Mouse (Mus musculus): ENCODE results near the gene Pcx. TPM values are rescaled to one million over a fixed set of nuclear protein-coding genes. Genes with fewer than 3 reads are reported as not detected.

The Pcx gene
- polyA plus RNA-seq, 2 experiments = 16.4 to 25.6 TPM

DNA sequence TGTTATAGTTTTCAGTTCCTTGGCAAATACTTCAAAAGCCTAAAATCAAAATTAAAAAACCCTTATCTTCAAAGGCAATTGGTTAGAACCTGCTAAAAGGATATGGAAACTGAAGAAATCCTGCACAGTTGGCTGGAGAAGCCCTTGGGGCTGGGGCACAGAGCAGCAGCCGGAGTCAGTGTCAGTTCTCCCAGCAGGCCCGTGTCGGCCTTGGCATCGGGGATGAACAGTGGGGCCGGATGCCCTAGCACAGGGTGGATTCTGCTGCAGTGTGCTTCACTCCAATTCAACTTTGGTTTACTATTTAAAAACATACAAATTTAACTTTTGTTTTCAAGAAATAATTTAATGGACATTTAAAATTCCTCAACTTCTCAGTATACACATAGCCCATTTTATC, 147.9 kb downstream of the Pcx start:
- WGBS (ENCODE audit: insufficient replicate concordance) = 84% methylated on average over 5 of the region's 5 CpGs
- no peak overlapping the region for H3K4me2 ChIP-seq (ENCODE audit: low read depth)
- DNase-seq (ENCODE audit: low read depth in 3 of 3, low spot score in 3 of 3) (no peak), ATAC-seq (ENCODE audit: insufficient read depth) (no peak)
- H3K9ac ChIP-seq (replicated peaks) = no peak overlapping the region
- no peaks in the 10 kb centered on the region for H3K9me3 ChIP-seq (ENCODE audit: control insufficient read depth, low read length)
- no peaks in the 10 kb centered on the region for H3K27me3 ChIP-seq (ENCODE audit: control insufficient read depth, insufficient read depth, low read length)
- no peak overlapping the region for H3K4me3 ChIP-seq (ENCODE audit: insufficient read depth in 1 of 2, low read depth in 2 of 2, low read length in 2 of 2)
- H3K36me3 ChIP-seq (replicated peaks; ENCODE audit: control insufficient read depth, insufficient read depth, low read depth) = no peaks in the 10 kb centered on the region
- H3K4me1 ChIP-seq (replicated peaks; ENCODE audit: control insufficient read depth in 2 of 2, insufficient read depth in 2 of 2, low read length in 1 of 2) = no peaks in the 10 kb centered on the region
- no peak overlapping the region for H3K27ac ChIP-seq
- TF ChIP-seq EP300 (IDR thresholded peaks at IDR 0.05; ENCODE audit: low read depth) = no peak
- TF ChIP-seq CTCF (IDR thresholded peaks at IDR 0.05; ENCODE audit: low read depth) = no peak

GRCm38 (mm10) chr19:4666815-4667214, 156.5 kb downstream of the Pcx start:
- Histone ChIP-seq H3K9ac (replicated peaks) (no peak overlapping the region), H3K27ac (no peak overlapping the region), H3K9me3 (ENCODE audit: control insufficient read depth, low read length) (no peaks in the 10 kb centered on the region), H3K4me3 (ENCODE audit: insufficient read depth in 1 of 2, low read depth in 2 of 2, low read length in 2 of 2) (no peak overlapping the region), H3K4me1 (replicated peaks; ENCODE audit: control insufficient read depth in 2 of 2, insufficient read depth in 2 of 2, low read length in 1 of 2) (no peaks in the 10 kb centered on the region), H3K27me3 (ENCODE audit: control insufficient read depth, insufficient read depth, low read length) (no peaks in the 10 kb centered on the region), H3K36me3 (replicated peaks; ENCODE audit: control insufficient read depth, insufficient read depth, low read depth) (no peaks in the 10 kb centered on the region), H3K4me2 (ENCODE audit: low read depth) (no peak overlapping the region)
- TF ChIP-seq CTCF (IDR thresholded peaks at IDR 0.05; ENCODE audit: low read depth) (no peak; the same call in 1 of the 2 replicates), EP300 (IDR thresholded peaks at IDR 0.05; ENCODE audit: low read depth) (no peak)
- DNase-seq (ENCODE audit: low read depth in 3 of 3, low spot score in 3 of 3) (no peak), ATAC-seq (ENCODE audit: insufficient read depth) (no peak)

DNA sequence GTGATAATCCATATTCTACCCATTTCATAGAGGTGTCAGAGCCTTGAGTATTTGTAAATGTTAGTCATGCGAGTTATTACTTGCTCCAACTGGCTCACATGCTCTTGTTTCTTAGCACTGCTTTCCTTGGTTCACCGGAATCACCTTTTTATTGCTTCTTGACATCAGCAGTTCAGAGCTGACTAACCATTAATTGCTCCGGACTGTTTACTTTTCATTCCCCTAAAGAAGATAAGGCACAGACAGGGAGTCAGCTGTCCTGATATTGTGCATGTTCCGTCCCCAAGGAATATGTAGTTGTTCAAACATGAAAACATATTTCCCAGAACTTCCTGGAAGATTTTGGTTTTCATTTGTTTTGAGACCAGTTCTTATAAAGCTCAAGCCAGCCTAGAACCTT, 160.5 kb downstream of the Pcx start:
- Histone ChIP-seq H3K4me3 (ENCODE audit: insufficient read depth in 1 of 2, low read depth in 2 of 2, low read length in 2 of 2) (no peak overlapping the region), H3K9me3 (ENCODE audit: control insufficient read depth, low read length) (no peaks in the 10 kb centered on the region)
- WGBS (ENCODE audit: insufficient replicate concordance) = 54% methylated on average over 4 of the region's 4 CpGs

More for the DNA sequence above, 160.5 kb downstream of the Pcx start:
- Histone ChIP-seq H3K4me1 (replicated peaks; ENCODE audit: control insufficient read depth in 2 of 2, insufficient read depth in 2 of 2, low read length in 1 of 2) (no peaks in the 10 kb centered on the region), H3K36me3 (replicated peaks; ENCODE audit: control insufficient read depth, insufficient read depth, low read depth) (no peaks in the 10 kb centered on the region), H3K27me3 (ENCODE audit: control insufficient read depth, insufficient read depth, low read length) (no peaks in the 10 kb centered on the region), H3K4me2 (ENCODE audit: low read depth) (no peak overlapping the region), H3K27ac (no peak overlapping the region), H3K9ac (replicated peaks) (no peak overlapping the region)
- ATAC-seq (ENCODE audit: insufficient read depth) (no peak), DNase-seq (ENCODE audit: low read depth in 3 of 3, low spot score in 3 of 3) (no peak)
- no peak for TF ChIP-seq EP300 (IDR thresholded peaks at IDR 0.05; ENCODE audit: low read depth)

Small RNAs within 50 kb of the gene (microRNA-seq; reads per million reads assigned to microRNA genes)
- gene Mir6986 = not detected

Other genes starting within 250 kb of the Pcx start
- 2.8 and 3.5 TPM in 2 replicates for gene Ssh3, start 241.3 kb upstream of the Pcx start, polyA plus RNA-seq (2012; rRNA removed)
- 1.3 and 1.4 TPM in 2 replicates for gene Ssh3, start 241.3 kb upstream of the Pcx start, polyA plus RNA-seq (2014; fragmentation: Nextera tagmentation; extraction: Ambion mirVana)
- 0.93 and 1.3 TPM in 2 replicates for gene Ankrd13d, start 227.3 kb upstream of the Pcx start, polyA plus RNA-seq (2012; rRNA removed)
- 0.45 and 0.66 TPM in 2 replicates for gene Ankrd13d, start 227.3 kb upstream of the Pcx start, polyA plus RNA-seq (2014; fragmentation: Nextera tagmentation; extraction: Ambion mirVana)
- gene Grk2, start 204.2 kb upstream of the Pcx start, polyA plus RNA-seq (2012; rRNA removed) = 23.9 and 26.0 TPM in 2 replicates
- 9.4 and 10.8 TPM in 2 replicates for gene Grk2, start 204.2 kb upstream of the Pcx start, polyA plus RNA-seq (2014; fragmentation: Nextera tagmentation; extraction: Ambion mirVana)
- 18.9 and 19.0 TPM in 2 replicates for gene Kdm2a, start 112.2 kb upstream of the Pcx start, polyA plus RNA-seq (2012; rRNA removed)
- 12.4 and 13.4 TPM in 2 replicates for gene Kdm2a, start 112.2 kb upstream of the Pcx start, polyA plus RNA-seq (2014; fragmentation: Nextera tagmentation; extraction: Ambion mirVana)
- 3.8 and 5.3 TPM in 2 replicates for gene Rhod, start 71.0 kb upstream of the Pcx start, polyA plus RNA-seq (2012; rRNA removed)
- 6.2 and 6.4 TPM in 2 replicates for gene Rhod, start 71.0 kb upstream of the Pcx start, polyA plus RNA-seq (2014; fragmentation: Nextera tagmentation; extraction: Ambion mirVana)
- 0.06 and 0.15 TPM in 2 replicates for gene Syt12, start 33.0 kb upstream of the Pcx start, polyA plus RNA-seq (2012; rRNA removed)
- gene Syt12, start 33.0 kb upstream of the Pcx start, polyA plus RNA-seq (2014; fragmentation: Nextera tagmentation; extraction: Ambion mirVana) = 0.06 and 0.14 TPM in 2 replicates
- gene 2010003K11Rik, start 11.9 kb upstream of the Pcx start, polyA plus RNA-seq (2012; rRNA removed) = 0.03 TPM in 1 of 2 replicates, not detected in the other
- gene 2010003K11Rik, start 11.9 kb upstream of the Pcx start, polyA plus RNA-seq (2014; fragmentation: Nextera tagmentation; extraction: Ambion mirVana) = 0.08 and 0.15 TPM in 2 replicates
- 2.1 and 2.6 TPM in 2 replicates for gene Lrfn4, start 105.2 kb downstream of the Pcx start, polyA plus RNA-seq (2012; rRNA removed)
- 0.42 and 0.64 TPM in 2 replicates for gene Lrfn4, start 105.2 kb downstream of the Pcx start, polyA plus RNA-seq (2014; fragmentation: Nextera tagmentation; extraction: Ambion mirVana)
- gene Rce1, start 115.2 kb downstream of the Pcx start, polyA plus RNA-seq (2012; rRNA removed) = 20.0 and 26.7 TPM in 2 replicates
- 23.6 and 25.2 TPM in 2 replicates for gene Rce1, start 115.2 kb downstream of the Pcx start, polyA plus RNA-seq (2014; fragmentation: Nextera tagmentation; extraction: Ambion mirVana)
- gene Gm960, start 188.2 kb downstream of the Pcx start, polyA plus RNA-seq (2012; rRNA removed) = 0.01 and 0.20 TPM in 2 replicates
- 0.75 TPM in 1 of 2 replicates, not detected in the other for gene Gm960, start 188.2 kb downstream of the Pcx start, polyA plus RNA-seq (2014; fragmentation: Nextera tagmentation; extraction: Ambion mirVana)
- 0.04 and 0.08 TPM in 2 replicates for gene Sptbn2, start 200.7 kb downstream of the Pcx start, polyA plus RNA-seq (2012; rRNA removed)
- gene Sptbn2, start 200.7 kb downstream of the Pcx start, polyA plus RNA-seq (2014; fragmentation: Nextera tagmentation; extraction: Ambion mirVana) = 0.03 and 0.15 TPM in 2 replicates
- 3.3 and 3.4 TPM in 2 replicates for gene Rbm4b, start 246.0 kb downstream of the Pcx start, polyA plus RNA-seq (2012; rRNA removed)
- 8.4 and 9.5 TPM in 2 replicates for gene Rbm4b, start 246.0 kb downstream of the Pcx start, polyA plus RNA-seq (2014; fragmentation: Nextera tagmentation; extraction: Ambion mirVana)

Measured in liver, embryonic 14.5 days (tissue).